Mouse (Mus musculus) cerebellum, postnatal 36 days (tissue): ENCODE results near the gene Asxl1.
A peak's percentile ranks its signal among the peaks of the same experiment; 100 is the strongest.

Experiments used
- DNase-seq, 2 experiments: peaks; one replicate each; pipeline ENCODE4 v3.0.0; 2021 to 2022; ENCODE audit warnings: mixed read lengths in 2 of 2

The Asxl1 gene

DNA sequence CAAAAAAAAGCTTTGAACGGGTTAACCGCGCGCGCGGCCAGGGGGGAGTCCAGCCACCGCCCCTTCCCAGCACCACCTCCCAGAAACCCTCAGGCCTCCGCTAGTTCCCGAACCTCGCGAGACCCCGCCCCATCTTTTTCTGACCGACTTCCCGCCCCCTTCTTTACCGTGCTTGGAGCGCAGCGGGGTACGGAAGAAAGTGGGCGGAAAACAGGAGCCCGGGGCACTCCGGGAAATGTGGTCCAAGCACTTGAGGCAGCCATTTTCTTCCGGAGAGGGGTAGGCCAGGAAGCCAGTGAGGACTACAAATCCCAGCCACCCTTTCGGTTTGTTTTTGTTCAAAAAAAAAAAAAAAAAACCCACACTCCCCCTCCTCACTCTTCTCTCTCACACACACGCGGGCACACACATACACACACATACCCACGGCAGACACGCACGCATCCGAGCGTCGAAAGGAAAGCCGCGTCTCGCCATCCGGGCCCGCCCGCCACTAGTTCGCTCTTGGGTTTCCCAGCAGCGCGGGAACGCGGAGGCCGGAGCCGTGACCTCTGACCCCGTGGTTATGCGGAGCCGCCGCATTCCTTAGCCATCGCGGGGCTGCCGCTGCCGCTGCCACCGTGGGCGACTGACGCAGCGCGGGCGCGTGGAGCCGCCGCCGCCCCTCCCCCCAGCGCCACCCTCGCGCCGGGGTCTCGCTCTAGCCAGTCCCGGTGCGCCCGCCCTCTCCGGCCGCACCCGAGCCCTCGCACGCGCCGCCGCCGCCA, at the start of gene Asxl1:
TSS of gene Asxl1 (plus strand) at position 376 of the 767 bp plus-strand sequence.
- peak; percentile 91 to 94 for DNase-seq

DNA sequence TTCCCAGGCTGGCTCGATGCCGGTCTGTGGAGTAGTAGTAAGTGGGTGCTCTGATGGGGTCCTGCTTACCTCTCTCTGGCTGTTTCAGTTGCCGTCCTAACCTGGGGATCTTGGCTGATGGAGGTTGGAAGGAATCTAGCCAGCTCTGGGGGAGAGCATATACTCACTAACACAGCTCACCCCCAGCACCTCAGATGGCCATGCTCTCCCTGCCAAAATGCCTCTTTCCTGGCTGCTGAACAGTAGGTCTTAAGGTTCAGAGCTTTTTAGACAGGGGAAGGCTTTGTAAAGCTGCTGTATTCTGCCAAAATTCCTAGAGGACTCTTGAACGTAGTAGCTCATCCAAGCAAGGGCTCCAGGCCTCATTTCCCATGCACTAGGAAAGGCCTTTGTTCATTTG, 47.9 kb upstream of the Asxl1 start:
- peak; percentile 37 to 42 for DNase-seq

DNA sequence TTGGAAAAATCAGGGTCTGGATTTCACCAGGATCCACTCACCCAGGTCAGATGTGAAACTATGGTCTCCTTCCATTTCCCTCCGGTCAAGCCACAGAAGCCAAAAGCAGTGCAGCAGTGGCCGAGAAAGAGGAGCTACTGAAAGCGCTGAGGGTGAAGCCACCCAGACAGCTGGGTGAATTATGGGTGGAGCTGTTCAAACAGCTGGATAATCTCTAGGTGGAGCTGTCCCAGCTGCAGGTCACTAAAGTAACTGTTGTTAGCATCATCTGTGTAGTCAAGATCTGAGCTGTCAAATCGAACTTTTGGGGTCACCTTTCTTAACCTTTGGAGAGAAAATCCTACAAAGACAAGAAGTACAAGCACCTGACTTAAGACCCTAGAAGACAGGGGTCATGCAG, 47.2 kb upstream of the Asxl1 start:
- no peak for DNase-seq

DNA sequence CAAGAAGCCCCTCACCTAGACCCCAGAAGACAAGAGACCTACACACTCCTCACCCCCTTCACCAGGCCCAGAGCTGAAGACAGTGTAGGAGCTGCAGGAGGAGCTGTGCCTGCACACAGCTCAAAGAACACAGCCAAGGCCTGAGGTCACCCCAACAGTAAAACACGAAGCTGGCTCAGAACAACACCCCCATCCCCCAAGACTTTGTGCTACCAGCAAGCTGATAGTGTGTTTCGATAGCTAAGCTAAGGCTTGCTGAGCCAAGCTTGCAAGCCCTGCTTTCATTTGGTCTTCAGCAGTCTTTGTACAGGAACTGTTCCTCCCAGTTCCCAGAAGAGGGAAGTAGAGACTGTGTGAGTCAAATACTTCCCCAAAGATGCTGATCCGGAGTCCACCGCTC, 46.8 kb upstream of the Asxl1 start:
- DNase-seq = no peak

DNA sequence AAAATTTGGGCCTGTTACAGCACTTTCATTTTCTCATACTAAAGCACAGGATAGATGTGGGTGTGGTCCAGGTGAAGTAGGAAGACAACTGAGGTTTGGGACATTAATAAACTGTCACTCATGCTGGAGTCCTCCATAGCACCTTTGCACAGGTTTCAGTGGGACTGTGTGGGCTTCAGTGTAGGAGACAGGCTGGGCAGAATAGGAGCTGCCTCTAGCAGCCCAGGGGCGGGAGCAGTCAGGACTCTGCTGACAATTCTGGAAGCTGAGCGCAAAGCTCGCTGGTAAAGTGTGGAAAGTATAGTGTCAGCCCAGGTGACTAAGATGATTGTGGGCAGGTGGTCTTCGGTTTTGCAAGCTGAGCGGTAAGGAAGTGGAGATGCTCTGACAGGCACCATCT, 44.5 kb upstream of the Asxl1 start:
- DNase-seq = no peak

DNA sequence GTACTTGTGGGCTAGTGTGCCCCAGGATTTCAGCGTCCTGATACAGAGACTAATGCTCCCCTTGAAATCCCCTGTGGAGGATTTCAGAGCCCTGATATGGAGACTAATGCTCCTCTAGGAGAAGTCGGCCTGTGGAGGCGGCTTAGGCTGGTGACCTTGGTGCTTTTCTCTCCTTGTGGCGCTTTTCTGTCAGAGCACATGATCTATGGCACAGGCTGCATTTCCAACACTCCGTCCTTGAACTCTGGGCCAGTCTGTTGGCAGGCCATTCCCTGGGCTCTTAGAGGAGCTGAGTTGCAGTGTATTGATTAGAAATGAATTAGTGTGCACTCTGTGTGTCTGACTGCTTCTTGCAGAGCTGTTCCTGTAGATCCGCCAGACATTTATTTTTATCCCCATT, 40.4 kb upstream of the Asxl1 start:
- DNase-seq = no peak

DNA sequence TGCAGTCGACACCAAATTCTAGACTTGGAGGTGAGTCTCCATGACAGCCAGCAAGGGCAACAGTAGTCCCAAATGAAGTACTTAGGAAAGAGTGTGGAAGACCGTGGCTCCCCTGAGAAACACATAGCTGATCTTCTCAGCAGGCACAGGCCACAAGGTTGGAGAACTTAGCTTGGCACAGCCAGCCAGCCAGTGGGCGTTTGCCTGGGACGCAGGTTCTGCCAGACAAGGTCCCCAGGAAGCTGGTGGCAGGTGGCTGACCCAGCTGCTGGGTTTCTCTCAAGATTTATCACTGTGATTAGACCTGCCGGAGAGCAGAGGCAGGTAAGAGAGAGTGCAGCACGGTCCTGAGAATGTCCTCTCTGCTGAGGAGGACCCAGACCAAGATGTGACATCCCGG, 37.0 kb upstream of the Asxl1 start:
- peak; percentile 23 to 37 for DNase-seq

DNA sequence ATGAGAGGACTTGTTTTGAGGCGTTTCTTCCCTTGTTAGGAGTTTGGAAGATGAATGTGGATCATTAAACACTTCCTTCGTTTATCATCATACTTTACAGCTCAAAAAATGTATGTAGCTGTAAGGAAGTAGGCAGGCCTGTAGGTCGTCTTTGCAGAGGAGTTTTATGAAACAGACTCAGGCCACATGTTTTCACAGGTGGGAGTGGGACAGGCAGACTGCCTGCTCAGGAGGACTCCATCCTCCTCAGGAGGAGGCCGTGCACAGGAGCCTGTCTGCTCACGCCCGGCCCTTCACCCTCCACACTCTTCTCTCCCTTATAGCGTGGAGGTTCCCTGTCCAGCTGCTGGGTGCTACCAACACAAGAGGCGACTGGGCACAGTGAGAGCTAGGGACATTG, 36.5 kb upstream of the Asxl1 start:
- no peak for DNase-seq

DNA sequence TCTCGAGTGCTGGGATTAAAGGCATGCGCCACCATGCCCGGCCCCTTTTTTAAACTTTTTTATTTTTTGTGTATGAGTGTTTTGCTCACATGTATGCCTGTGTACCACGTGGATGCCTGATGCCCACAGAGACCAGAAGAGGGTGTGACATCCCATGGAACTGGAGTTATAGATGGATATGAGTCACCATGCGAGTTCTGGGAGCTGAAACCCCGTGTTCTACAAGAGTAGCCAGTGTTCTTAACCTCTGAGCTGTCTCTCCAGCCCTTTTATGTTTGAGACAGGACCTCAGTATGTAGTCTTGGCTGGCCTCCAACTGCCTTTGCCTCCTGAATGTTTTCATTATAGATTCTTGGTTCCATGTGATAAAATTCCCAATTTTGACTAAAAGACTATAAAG, 35.4 kb upstream of the Asxl1 start:
- DNase-seq = peak in 1 of 2 experiments; percentile 22

DNA sequence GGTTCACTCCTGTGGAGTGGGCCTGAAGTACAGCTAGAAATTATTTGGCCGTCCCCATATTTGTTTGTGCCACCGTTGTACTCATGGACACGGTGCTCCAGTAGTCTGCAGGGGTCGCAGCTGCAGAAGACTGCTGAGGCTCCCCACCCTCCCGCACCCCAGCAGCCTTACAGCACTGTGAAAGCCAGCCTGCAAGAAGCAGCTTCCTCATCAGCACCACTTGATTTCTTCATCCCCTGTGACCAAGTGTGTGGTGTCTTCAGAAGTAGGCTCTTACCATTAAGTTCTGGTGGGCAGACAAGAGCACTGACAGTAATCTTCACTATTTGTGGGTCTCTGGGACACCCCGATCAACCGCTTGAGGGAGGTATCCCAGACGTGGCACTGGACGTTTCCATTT, 32.7 kb upstream of the Asxl1 start:
- DNase-seq = no peak

DNA sequence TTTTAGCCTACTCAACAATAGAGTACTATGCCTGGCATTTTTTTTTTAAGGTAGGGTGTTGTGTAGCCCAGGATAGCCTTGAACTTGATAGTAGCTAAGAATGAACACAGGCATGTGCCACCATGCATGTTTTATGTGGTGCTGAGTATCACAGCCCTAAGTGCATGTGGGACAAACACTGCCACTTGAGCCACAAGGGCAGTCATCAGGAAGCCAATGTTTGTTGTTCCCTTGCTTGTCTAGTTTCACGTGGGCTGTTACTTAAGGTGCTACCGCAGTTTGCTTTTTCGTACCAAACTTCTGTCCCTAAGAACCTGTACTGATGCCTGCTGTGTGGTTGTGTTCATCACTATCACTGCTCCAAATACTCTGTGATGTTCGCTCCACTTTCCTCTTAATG, 27.2 kb upstream of the Asxl1 start:
- no peak for DNase-seq

DNA sequence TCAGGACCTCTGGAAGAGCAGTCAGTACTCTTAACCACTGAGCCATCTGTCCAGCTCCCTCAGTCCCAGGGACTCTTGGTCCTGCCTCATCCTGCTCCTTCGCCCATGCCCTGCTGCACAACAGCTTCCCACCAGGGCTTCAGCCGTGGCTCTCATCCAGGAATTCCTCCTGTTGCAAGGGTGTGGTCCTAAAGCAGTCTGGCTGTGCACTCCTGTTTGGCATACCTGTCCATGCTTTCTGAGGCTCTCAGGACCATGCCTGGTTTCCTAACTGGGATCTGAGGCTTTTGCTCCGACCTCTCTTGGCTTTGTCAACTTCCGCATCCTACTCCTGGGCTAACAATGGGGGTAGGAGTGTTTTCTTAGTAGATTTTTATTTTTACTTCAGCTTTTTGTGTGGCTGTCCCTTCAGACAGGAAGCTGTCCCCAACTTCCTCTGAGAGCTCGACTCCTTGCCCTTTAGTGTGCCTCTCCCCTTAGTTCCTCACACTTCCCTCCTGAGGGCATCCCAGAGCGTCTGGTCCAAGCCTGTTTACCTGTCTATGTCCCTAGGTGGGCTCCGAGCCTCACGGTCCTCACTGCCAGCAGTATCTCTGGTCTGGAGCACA, 26.5 kb upstream of the Asxl1 start:
- DNase-seq = no peak

DNA sequence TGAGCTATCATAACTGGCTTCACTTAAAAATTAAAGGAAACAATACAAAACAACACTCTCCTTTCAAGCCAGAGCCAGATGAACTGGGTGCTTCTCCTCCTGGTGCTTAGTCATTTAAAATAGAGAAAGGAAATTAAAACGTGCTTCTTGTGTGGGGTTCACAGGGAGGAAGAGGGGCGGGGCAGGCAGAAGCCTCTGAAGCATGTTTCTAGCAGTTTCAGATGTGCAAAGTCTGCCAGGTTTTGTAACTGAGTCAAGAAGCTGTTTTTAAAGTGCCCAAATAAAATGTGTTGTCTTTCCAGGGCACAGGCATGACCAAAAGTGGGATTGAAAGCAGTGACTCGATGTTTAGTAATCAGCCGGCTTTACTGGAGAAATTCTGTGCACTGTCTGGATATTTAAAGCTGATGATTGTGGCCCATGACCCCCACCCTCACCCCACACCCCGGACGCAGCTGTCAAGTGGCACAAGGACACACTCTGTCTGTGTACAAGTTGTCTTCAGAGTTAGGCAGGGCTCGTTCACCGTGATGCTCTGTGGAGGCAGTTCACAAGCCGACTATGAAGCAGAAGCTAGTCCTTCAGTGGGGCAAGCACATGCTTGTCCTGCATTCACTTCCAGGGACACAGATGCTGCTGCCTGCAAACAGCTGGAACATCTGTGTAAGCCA, 19.8 kb upstream of the Asxl1 start:
- no peak for DNase-seq

DNA sequence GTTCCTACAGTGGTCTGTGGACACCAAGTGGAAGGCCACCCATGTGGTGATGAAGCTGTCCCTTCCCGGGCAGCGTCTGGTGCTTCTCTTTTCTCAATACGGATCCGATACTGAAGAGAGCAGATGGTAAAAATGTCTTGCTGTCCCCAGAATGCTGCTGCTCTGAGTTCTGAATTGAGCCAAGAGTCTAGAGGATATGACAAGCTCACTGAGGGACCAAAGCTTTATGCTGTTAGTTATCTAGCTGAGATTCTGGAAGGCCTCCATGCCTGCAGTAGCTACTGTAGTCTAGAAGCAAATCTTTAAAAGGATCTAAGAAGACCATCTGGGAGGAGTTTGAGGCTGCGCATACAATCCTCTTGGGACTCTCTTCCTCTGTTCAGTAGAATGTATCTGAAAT, 13.4 kb upstream of the Asxl1 start:
- DNase-seq = peak; percentile 22 to 37

DNA sequence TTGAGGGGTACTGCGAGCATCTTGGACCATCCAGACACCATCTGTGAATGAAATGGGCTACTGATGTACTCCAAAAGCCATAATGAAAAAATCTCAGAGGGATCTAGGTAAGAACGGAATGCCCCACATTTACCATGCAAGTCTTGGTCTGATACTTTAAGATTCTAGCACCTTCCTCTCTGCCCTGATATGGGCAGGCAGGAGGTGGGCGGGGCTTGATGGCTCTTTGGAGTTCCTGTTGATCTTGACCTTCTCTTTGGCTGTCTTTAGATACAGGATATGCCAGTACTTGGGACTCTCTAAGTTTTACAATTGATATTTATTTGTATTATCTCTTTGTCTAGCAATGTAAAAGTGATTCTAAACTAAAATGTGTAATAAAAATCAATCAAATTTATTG, 12.6 kb upstream of the Asxl1 start:
- no peak for DNase-seq

DNA sequence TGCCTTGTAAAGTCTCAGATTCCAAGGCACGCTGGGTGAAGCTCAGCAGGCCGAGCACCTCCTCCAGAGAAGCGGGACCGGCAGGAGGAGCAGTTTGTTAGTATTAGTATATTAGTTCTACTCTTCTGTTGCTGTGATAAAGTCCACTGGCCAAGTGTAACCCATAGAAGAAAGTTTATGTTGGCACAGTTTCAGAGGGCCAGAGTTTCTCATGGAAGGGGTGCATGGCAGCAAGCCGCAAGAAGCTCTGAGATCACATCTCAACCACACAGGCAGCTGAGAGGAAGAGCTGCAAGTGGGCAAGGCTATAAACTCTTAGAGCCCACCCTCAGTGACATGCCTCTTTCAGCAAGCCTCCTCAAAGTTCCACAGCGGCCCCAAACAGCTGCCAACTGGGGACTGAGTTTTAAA, 11.8 kb upstream of the Asxl1 start:
- no peak for DNase-seq

DNA sequence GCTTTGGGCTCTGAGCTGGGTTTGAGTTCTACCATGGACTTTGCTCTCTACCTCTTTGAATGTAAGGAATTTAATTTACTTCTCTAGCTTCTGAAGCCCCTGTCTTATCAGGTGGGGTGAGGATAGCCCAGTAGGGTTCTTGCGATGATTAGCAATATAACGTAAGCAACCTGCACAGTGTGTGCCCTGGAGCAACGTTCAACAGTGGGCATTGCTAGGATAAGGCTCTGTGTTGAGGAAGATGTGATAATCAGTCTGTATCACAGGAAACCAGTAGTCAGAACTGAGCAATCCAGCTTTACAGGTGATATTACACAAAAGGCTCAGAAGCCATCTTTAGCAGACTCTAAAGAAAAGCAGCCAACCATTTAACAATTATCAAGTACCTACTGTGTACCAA, 11.3 kb upstream of the Asxl1 start:
- DNase-seq = no peak

DNA sequence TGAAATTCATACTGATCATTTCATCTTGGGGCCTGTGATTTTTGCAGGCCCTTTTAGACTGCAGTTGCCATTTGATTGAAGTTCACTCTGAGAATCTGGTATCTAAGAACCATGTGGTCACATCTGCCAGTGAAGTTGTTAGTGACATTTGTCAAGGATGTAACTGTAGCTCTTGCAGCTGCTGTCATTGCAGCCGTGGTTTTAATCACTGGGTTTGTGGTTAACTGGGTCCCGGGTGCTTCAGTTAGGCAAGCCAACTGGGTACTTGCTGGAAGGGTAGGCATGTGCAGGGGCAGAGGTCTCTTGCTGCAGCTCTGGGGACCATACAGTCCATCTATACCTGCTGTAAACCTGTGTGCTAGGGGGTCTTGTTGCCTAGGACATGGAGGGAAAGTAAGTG, 9.5 kb upstream of the Asxl1 start:
- no peak for DNase-seq

DNA sequence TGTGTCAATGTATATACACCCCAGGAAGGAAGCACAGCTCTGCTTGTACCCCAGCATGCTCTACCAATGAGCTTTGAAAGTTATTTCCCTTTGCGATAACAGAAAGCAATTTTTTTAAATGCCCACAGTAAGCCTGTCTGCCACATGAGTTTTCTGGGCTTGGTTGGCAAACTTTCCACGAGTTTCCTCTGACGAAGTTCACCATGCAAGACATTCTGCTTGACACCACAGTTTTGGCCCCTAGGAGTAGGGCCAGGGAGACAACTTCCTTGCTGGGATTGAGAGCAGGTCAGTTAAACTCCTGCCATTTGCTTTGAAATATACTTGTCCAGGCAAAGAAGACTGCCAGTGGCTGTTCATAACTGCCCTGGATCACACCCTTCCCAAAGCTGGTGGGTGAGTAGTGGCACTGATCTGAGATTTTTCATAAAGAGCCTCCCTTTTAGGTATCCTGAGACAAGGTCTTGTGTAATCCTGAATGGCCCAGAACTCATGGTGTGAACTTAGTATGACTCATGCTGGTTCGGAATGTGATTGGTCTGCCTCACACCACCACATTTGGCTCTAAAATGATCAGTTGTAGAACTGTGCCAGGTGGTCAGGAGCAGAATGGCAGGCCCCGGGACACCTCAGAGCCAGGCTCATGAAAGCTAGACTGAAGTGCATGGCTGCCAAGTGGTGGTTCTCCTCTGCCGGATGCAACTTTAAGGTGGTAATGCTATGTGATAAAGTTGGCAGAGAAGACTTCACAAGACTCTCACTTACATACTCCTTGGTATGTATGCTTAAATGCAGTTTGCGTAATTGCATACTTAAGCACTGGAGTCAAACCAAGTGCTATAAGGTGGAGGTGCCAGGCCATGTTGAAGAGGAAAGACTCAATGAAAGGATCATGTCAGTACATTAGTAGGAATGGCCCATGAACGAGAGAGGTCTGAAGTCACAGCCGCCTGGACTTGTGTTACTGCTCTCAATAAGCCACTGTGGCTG, 7.0 kb upstream of the Asxl1 start:
- DNase-seq = no peak

DNA sequence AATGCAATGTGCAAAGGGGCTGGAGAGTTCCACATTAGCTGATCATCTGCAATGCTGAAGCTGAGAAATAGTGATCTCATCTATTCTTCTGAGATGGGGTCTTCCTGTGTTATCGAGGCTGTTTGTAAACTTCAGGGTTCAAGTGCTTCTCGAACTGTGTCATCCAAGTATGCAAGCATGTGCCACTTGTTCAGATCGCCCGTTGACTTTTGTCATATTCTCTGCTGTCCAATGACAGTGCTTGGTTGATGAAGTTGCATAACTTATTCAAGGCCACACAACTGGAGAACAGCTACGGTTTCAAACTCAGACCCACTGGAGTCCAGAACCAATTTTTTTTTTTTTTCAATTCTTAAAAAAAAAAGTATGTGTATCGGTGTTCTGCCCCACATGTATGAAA, 3.5 kb upstream of the Asxl1 start:
- no peak for DNase-seq

DNA sequence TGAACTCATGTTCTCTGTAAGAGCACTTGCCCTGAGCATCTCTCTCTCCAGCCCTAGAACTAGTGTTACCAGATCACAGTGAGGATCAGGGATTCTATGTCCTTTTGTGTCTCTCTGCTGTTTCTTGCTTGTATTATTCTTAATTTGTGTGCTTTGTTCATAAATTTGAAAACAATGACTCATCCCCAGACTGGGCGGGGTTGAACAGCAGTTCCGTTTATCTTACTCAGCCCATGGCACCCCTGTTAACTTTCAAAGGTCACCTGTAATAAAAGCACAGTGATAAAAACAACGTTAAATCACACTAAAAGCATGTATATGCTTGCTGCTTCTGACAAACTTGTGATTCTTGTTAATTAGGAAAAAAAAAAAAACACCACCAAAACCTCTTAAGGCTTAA, 3.0 kb upstream of the Asxl1 start:
- DNase-seq = no peak

DNA sequence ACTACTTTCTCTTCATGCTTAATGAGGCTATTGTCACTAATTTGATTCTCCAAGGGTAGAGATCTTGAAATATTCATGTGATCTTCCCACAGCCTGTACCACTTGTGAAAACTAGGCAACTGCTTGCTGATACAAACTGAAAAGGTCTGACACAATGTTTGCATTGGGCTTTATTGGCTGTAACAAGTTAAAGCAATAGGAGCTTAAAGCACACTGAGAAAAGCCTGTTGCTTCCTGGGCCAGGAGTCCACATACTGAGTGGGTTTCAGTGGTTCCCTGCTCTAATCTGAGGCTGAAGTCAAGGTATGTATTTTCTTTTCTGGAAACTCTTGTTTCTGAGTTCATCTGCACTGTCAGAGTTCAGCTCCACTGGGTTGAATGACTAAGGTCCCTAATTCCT, 2.4 kb upstream of the Asxl1 start:
- DNase-seq = no peak

DNA sequence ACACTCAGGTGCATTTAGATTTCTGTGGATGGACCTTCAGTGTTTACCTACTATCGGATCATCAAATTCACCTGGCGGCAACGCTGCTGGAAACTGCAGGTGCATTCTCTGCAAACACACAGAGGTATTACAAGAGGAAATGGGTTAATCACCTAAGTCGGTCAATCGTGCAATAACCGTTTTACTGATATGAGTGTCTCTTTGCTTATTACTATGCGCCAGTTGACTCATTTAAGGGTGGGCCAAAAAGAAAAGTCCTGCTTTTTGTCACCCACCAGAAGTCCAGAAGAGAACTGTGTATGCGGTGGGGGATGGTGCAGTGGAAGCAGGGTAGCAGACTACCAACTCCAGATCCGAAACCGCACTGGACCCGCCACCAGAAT, 567 bp upstream of the Asxl1 start:
- DNase-seq = no peak
